Mouse (Mus musculus) forebrain, embryonic 15.5 days (tissue): Measurements from ENCODE around the gene Rxfp1. TPM values are rescaled to one million over a fixed set of nuclear protein-coding genes. Genes with fewer than 3 reads are reported as not detected.

ENCODE experiments used
- polyA plus RNA-seq: library from polyadenylated mRNA; unstranded; fragments of >200 nt; fragmentation: Nextera tagmentation; extraction: Ambion mirVana; gene quantifications from 2 replicates; pipeline ENCODE4 v1.2.1, GENCODE M21; 2015

Rxfp1 gene
- polyA plus RNA-seq, 1 experiment from 2014 or later = 0.22 TPM

Other genes with a start within 250 kb of the Rxfp1 start
- 5.3 and 7.3 TPM in 2 replicates for gene Fnip2, start 170.1 kb downstream of the Rxfp1 start, polyA plus RNA-seq
- 150 and 163 TPM in 2 replicates for gene Ppid, start 146.5 kb downstream of the Rxfp1 start, polyA plus RNA-seq
- gene 4930579G24Rik, start 108.8 kb downstream of the Rxfp1 start, polyA plus RNA-seq = 9.6 and 11.1 TPM in 2 replicates
- gene Etfdh, start 108.4 kb downstream of the Rxfp1 start, polyA plus RNA-seq = 40.2 and 42.6 TPM in 2 replicates
- 1.6 and 1.8 TPM in 2 replicates for gene Tmem144, start 114.9 kb upstream of the Rxfp1 start, polyA plus RNA-seq
- gene Fam198b, start 146.7 kb upstream of the Rxfp1 start, polyA plus RNA-seq = 0.88 and 2.4 TPM in 2 replicates